ENCODE assay signal across 9 mouse cellular contexts in the genomic region with DNA sequence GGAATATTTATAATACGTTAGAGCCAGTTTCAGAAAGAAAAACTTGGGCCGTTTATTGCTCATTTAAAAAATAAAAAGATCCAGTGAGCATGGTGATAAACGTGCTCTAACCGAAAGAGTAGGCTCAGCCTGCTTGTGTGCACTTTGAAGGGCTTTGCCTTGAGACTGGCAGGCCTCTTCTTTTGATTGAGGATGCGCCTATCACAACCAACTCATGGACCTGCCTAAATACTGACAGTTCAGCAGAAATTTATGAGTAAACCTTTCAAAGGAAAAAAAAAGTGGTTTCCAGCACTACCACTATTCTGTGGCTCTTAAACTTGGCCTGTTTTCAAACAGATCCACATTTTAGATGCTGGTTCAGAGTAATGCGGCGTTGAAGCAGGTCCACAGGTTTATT. TPM values are rescaled to one million over a fixed set of nuclear protein-coding genes. Genes with fewer than 3 reads are reported as not detected.
DNase-seq lines count a peak whose midpoint lies in the region; ATAC-seq and TF ChIP-seq lines count a peak whose summit lies in the region.
"Had no signal": no experiment of that assay in that cellular context is flagged by ENCODE, and none has a peak within 500 bp of the region (broad histone marks: within the 10 kb centered on the region; RNA-seq: fewer than 3 reads in every experiment).

No protein-coding gene starts in this region.

- intact Hi-C loops in gastrocnemius, adult 2 months (cut with DNase I), result no loop called here

- no peaks in the 10 kb centered on the region for H3K27me3 ChIP-seq in forebrain, embryonic 14.5 days (replicated peaks; ENCODE audit: control insufficient read depth, insufficient read depth, low read length)
- H3K27me3 ChIP-seq in limb, embryonic 11.5 days (ENCODE audit: control insufficient read depth, insufficient read depth, low read length), result no peaks in the 10 kb centered on the region

- no peak for TF ChIP-seq CTCF in gastrocnemius, adult 2 months (IDR thresholded peaks at IDR 0.05)

- peaks cover 21% of the 10 kb centered on the region for H3K4me1 ChIP-seq in forebrain, embryonic 14.5 days (ENCODE audit: control insufficient read depth, insufficient read depth, low read length)
- H3K4me1 ChIP-seq in limb, embryonic 11.5 days (ENCODE audit: control insufficient read depth, insufficient read depth, low read length), result peaks cover 3% of the 10 kb centered on the region; the same call in 1 of the 2 replicates

- peak overlapping the region; percentile 100 for H3K9ac ChIP-seq in forebrain, embryonic 14.5 days (ENCODE audit: low read length)
- no peak overlapping the region for H3K9ac ChIP-seq in limb, embryonic 11.5 days (ENCODE audit: low read length)

- WGBS in forebrain, embryonic 14.5 days, result 12% methylated on average over 7 of the region's 7 CpGs
- WGBS in limb, embryonic 11.5 days, result 33% methylated on average over 7 of the region's 7 CpGs

- no peaks in the 10 kb centered on the region for H3K9me3 ChIP-seq in forebrain, embryonic 14.5 days (replicated peaks; ENCODE audit: control insufficient read depth, low read length)
- H3K9me3 ChIP-seq in limb, embryonic 11.5 days (ENCODE audit: control insufficient read depth, low read length), result no peaks in the 10 kb centered on the region

- no peak for DNase-seq in gastrocnemius, adult 2 months
- DNase-seq in gastrocnemius, postnatal 4 days (ENCODE audit: low spot score in 2 of 2), result no peak
- DNase-seq in NIH3T3 (ENCODE audit: low read depth), result peak; percentile 14
- peak; percentile 56 for DNase-seq in forebrain, embryonic 14.5 days (ENCODE audit: low spot score)
- no peak for DNase-seq in limb, embryonic 11.5 days (ENCODE audit: low spot score)
- no peak for DNase-seq in natural killer cell, adult 2 months (ENCODE audit: low spot score in 2 of 2)
- no peak for DNase-seq in ovary, adult 18-20 months (ENCODE audit: low spot score)
- no peak for DNase-seq in testis, postnatal 10 days (ENCODE audit: low spot score)
- DNase-seq: cerebellum, adult 11 months had no signal

- peaks cover 23% of the 10 kb centered on the region for H3K36me3 ChIP-seq in forebrain, embryonic 14.5 days (ENCODE audit: control insufficient read depth, insufficient read depth, low read length)
- peaks cover 5% of the 10 kb centered on the region for H3K36me3 ChIP-seq in limb, embryonic 11.5 days (ENCODE audit: control insufficient read depth, insufficient read depth, low read length)

- H3K4me2 ChIP-seq in forebrain, embryonic 14.5 days (ENCODE audit: low read length), result peak overlapping the region; percentile 83
- H3K4me2 ChIP-seq in limb, embryonic 11.5 days (ENCODE audit: low read depth, severe bottlenecking), result peak overlapping the region; percentile 81

- no peak for ATAC-seq in forebrain, embryonic 14.5 days
- no peak for ATAC-seq in limb, embryonic 11.5 days (ENCODE audit: insufficient number of reproducible peaks, low FRiP score, low TSS enrichment, low read depth)

- H3K27ac ChIP-seq in gastrocnemius, adult 2 months, result peak overlapping the region; percentile 95
- peak overlapping the region; percentile 98 for H3K27ac ChIP-seq in forebrain, embryonic 14.5 days (ENCODE audit: low read depth, low read length)
- no peak overlapping the region for H3K27ac ChIP-seq in limb, embryonic 11.5 days (replicated peaks; ENCODE audit: low read depth, low read length)

- peak overlapping the region; percentile 97 for H3K4me3 ChIP-seq in gastrocnemius, adult 2 months
- peak overlapping the region; percentile 92 for H3K4me3 ChIP-seq in forebrain, embryonic 14.5 days (ENCODE audit: low read depth, low read length)
- peak overlapping the region; percentile 91; the same call in 1 of the 2 replicates for H3K4me3 ChIP-seq in limb, embryonic 11.5 days (ENCODE audit: low read depth, low read length)

RNA-seq across cellular contexts. Expression of gene E130114P18Rik, which starts 2.1 kb away (rescaled TPM):
- not detected for total RNA-seq in gastrocnemius, adult 2 months (2021)
- total RNA-seq in gastrocnemius, postnatal 4 days (2021), result 1 to 10 TPM; 3.6 to 4.4 TPM
- polyA plus RNA-seq in forebrain, embryonic 14.5 days (2014; fragmentation: Nextera tagmentation; extraction: Ambion mirVana), result 48.7 and 62.9 TPM in 2 replicates
- polyA plus RNA-seq in limb, embryonic 11.5 days (2014; fragmentation: Nextera tagmentation; extraction: Ambion mirVana), result 8.0 and 10.1 TPM in 2 replicates

RNA-seq across cellular contexts. Expression of gene Nfia, which starts 7.5 kb away (rescaled TPM):
- 10 to 100 TPM; 57.0 to 57.8 TPM for total RNA-seq in gastrocnemius, adult 2 months (2021)
- total RNA-seq in gastrocnemius, postnatal 4 days (2021), result 100 to 1,000 TPM; 166 to 173 TPM
- 71.5 and 85.9 TPM in 2 replicates for polyA plus RNA-seq in forebrain, embryonic 14.5 days (2014; fragmentation: Nextera tagmentation; extraction: Ambion mirVana)
- polyA plus RNA-seq in limb, embryonic 11.5 days (2014; fragmentation: Nextera tagmentation; extraction: Ambion mirVana), result 27.6 and 32.1 TPM in 2 replicates

Comparison
In these comparisons a context has a peak if more than half of its experiments do, and no peak if none do; other contexts are left out.
1. RNA of gene E130114P18Rik, which starts 2.1 kb away (total RNA-seq): 3.6 to 4.4 TPM in gastrocnemius, postnatal 4 days; not detected in gastrocnemius, adult 2 months; every median in the first group is over 4 times any median in the second.
2. DNase-seq: peak in NIH3T3 (single experiment) and forebrain, embryonic 14.5 days (single experiment); none in gastrocnemius, adult 2 months (single experiment), gastrocnemius, postnatal 4 days (0 of 2), limb, embryonic 11.5 days (single experiment), natural killer cell, adult 2 months (0 of 2), ovary, adult 18-20 months (single experiment) and testis, postnatal 10 days (single experiment).
3. Peak in every context shown above with its lines, with median percentiles within 50 percentile points of each other: H3K4me3 ChIP-seq.